Mouse (Mus musculus) urinary bladder, postnatal 4 days (tissue): ENCODE data around the gene Clec4b1.
"Not testable (repeated sequence)": the region's sequence is repeated elsewhere in the genome, so short reads cannot be mapped to it uniquely, and the experiment has no call there.

Experiments
- DNase-seq, 2 experiments: peaks; one replicate each; pipeline ENCODE4 v3.0.0; 2021 to 2022; ENCODE audit warnings: low spot score in 2 of 2

Gene Clec4b1

GRCm38 (mm10) chr6:123049742-123050372 is at the start of gene Clec4b1:
TSS of gene Clec4b1 (plus strand) at chr6:123049962.
- no peak for DNase-seq

- not testable (repeated sequence) for DNase-seq
Observed at GRCm38 (mm10) chr6:123004696-123005095, 45.1 kb upstream of the Clec4b1 start.

- no peak for DNase-seq
Observed at GRCm38 (mm10) chr6:123005591-123005990, 44.2 kb upstream of the Clec4b1 start.

- DNase-seq = no peak
Observed at GRCm38 (mm10) chr6:123095125-123095843, 45.5 kb downstream of the Clec4b1 start.

GRCm38 (mm10) chr6:123106128-123106527 is 56.4 kb downstream of the Clec4b1 start, which contains the start of gene Clec4a2:
TSS of gene Clec4a2 (plus strand) at chr6:123106428.
- not testable (repeated sequence) for DNase-seq
